Mouse (Mus musculus) lung, postnatal 0 days (tissue): ENCODE results near the gene Tgfbr2. TPM values are rescaled to one million over a fixed set of nuclear protein-coding genes. Genes with fewer than 3 reads are reported as not detected.
"Not testable (repeated sequence)": the region's sequence is repeated elsewhere in the genome, so short reads cannot be mapped to it uniquely, and the experiment has no call there.

Source experiments
- ATAC-seq: fragments of 200-750 bp; cut with Nextera tagmentation; 2 replicates; pipeline ENCODE4 v1.8.0; 2017; ENCODE audit warnings: moderate library complexity
- DNase-seq: peaks from one replicate; pipeline ENCODE4 v3.0.0-alpha.2; 2016; ENCODE audit warnings: low spot score
- H3K27ac ChIP-seq: fragments of 300-500 bp; sonication (generic); 2 replicates; pipeline ENCODE4 v1.5.1; 2014; ENCODE audit warnings: antibody characterized with exemption, mild to moderate bottlenecking, low read length, mixed read lengths
- H3K27me3 ChIP-seq: fragments of 300-500 bp; sonication (generic); replicated peaks from 2 replicates; pipeline ENCODE4 v1.6.1; 2014; ENCODE audit warnings: low read length, mixed read lengths; ENCODE audit not compliant: insufficient read depth
- H3K36me3 ChIP-seq: fragments of 300-500 bp; sonication (generic); 2 replicates; pipeline ENCODE4 v1.6.1; 2014; ENCODE audit warnings: low read length, mixed read lengths; ENCODE audit not compliant: insufficient read depth
- H3K4me1 ChIP-seq: fragments of 300-500 bp; sonication (generic); 2 replicates; pipeline ENCODE4 v1.6.1; 2014; ENCODE audit warnings: antibody characterized with exemption, low read depth, low read length, mixed read lengths; ENCODE audit not compliant: insufficient read depth
- H3K4me2 ChIP-seq: fragments of 300-500 bp; sonication (generic); replicated peaks from 2 replicates; pipeline ENCODE4 v1.6.1; 2014; ENCODE audit warnings: low read depth, mild to moderate bottlenecking, low read length, moderate library complexity, mixed read lengths
- H3K4me3 ChIP-seq: fragments of 300-500 bp; sonication (generic); 2 replicates; pipeline ENCODE4 v1.5.1; 2014; ENCODE audit warnings: low read depth, low read length
- H3K9ac ChIP-seq: fragments of 300-500 bp; sonication (generic); replicated peaks from 2 replicates; pipeline ENCODE4 v1.6.1; 2014; ENCODE audit warnings: low read depth, mild to moderate bottlenecking
- H3K9me3 ChIP-seq: fragments of 300-500 bp; sonication (generic); 2 replicates; pipeline ENCODE4 v1.6.1; 2016; ENCODE audit warnings: low read length, mixed read lengths
- CTCF ChIP-seq: IDR thresholded peaks from 2 replicates; pipeline ENCODE4 v1.5.1; 2016; ENCODE audit warnings: antibody characterized with exemption, mild to moderate bottlenecking
- EP300 ChIP-seq: IDR thresholded peaks from 2 replicates; pipeline ENCODE4 v1.6.1; 2016; ENCODE audit warnings: antibody characterized with exemption, mild to moderate bottlenecking, control low read depth
- WGBS: fragments of 180-500 bp; shearing (Covaris S2); extraction: QIAGEN DNeasy Blood & Tissue Kit; methylation state at CpG from one replicate; pipeline ENCODE4 v1.1.7; 2014; 5-methylcytosine and 5-hydroxymethylcytosine counted together
- polyA plus RNA-seq: library from polyadenylated mRNA; unstranded; fragments of >200 nt; fragmentation: Nextera tagmentation; extraction: Ambion mirVana; gene quantifications from 2 replicates; pipeline ENCODE4 v1.2.1, GENCODE M21; 2015

Tgfbr2 gene
- polyA plus RNA-seq, 1 experiment from 2014 or later = 68.0 TPM

- TF ChIP-seq CTCF = no peak
- TF ChIP-seq EP300 = no peak
- Histone ChIP-seq H3K9me3 (no peaks in the 10 kb centered on the region), H3K36me3 (no peaks in the 10 kb centered on the region), H3K4me3 (no peak overlapping the region), H3K4me2 (no peak overlapping the region), H3K4me1 (no peaks in the 10 kb centered on the region), H3K27me3 (no peaks in the 10 kb centered on the region), H3K27ac (no peak overlapping the region), H3K9ac (no peak overlapping the region)
- WGBS = 79% methylated on average over 4 of the region's 4 CpGs
- DNase-seq = no peak
- ATAC-seq = no peak
Measured at GRCm38 (mm10) chr9:116058475-116058874, 116.7 kb downstream of the Tgfbr2 start.

GRCm38 (mm10) chr9:116053976-116054375, 121.2 kb downstream of the Tgfbr2 start:
- H3K4me1 ChIP-seq = no peaks in the 10 kb centered on the region
- no peaks in the 10 kb centered on the region for H3K27me3 ChIP-seq
- ATAC-seq = no peak
- TF ChIP-seq CTCF (no peak), EP300 (no peak)
- no peak overlapping the region for H3K27ac ChIP-seq
- no peaks in the 10 kb centered on the region for H3K36me3 ChIP-seq
- no peak for DNase-seq
- no peak overlapping the region for H3K4me3 ChIP-seq
- H3K9me3 ChIP-seq = no peaks in the 10 kb centered on the region
- WGBS = 36% methylated on average over 8 of the region's 8 CpGs
- H3K4me2 ChIP-seq = no peak overlapping the region
- H3K9ac ChIP-seq = no peak overlapping the region

- no peaks in the 10 kb centered on the region for H3K9me3 ChIP-seq
- H3K4me2 ChIP-seq = no peak overlapping the region
- no peak overlapping the region for H3K27ac ChIP-seq
- H3K4me3 ChIP-seq = no peak overlapping the region
- ATAC-seq = no peak
- H3K27me3 ChIP-seq = no peaks in the 10 kb centered on the region
- TF ChIP-seq EP300 (no peak), CTCF (no peak; the same call in 1 of the 2 replicates)
- no peaks in the 10 kb centered on the region for H3K4me1 ChIP-seq
- WGBS = 85% methylated on average over 1 of the region's 1 CpGs
- no peaks in the 10 kb centered on the region for H3K36me3 ChIP-seq
- no peak for DNase-seq
- no peak overlapping the region for H3K9ac ChIP-seq
Measured at GRCm38 (mm10) chr9:116049985-116050384, 125.2 kb downstream of the Tgfbr2 start.

DNA sequence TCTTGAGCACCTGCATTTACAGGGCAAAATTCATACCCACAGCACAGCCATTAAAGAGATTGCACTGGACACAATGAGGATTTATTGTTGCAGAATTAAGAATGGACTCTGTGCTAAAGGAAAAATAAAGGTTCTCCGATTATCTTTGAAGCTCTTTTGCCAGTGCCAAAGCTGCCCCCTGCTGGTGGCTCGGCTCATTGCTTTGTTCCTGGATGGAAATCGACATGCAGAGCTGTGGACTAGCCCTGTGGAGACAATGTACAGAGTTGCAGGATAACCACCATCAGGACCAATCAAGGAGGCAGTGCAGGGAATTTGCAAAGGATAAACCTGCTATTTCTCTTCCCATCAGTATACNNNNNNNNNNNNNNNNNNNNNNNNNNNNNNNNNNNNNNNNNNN, 133.4 kb downstream of the Tgfbr2 start:
- Histone ChIP-seq H3K4me3 (no peak overlapping the region), H3K27ac (no peak overlapping the region), H3K27me3 (no peaks in the 10 kb centered on the region), H3K9ac (no peak overlapping the region), H3K9me3 (no peaks in the 10 kb centered on the region), H3K36me3 (no peaks in the 10 kb centered on the region), H3K4me2 (no peak overlapping the region), H3K4me1 (no peaks in the 10 kb centered on the region)
- peak; percentile 90 for TF ChIP-seq CTCF
- no peak for TF ChIP-seq EP300
- peak; percentile 65 for DNase-seq
- no peak for ATAC-seq
- 8% methylated on average over 3 of the region's 3 CpGs for WGBS

DNA sequence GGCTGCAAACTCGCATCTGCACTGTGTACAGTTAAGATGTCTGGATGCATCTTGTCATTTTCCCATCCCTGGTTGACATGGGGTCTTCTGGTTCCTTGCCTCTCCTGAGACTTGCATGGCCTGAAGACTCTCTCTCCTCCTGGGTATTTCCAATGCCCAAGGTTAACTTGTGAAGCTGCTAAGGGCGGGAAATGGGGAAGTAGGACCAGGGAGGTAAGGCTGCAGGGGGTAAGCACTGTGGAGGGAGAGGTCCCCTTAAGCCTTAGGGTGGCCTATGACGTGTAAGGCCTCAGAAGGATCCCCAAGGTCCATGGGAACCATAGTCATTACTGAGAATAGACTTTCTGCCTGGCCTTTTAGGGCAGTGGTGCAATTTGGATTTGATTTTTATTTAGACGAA, 133.8 kb downstream of the Tgfbr2 start:
- no peak overlapping the region for H3K9ac ChIP-seq

DNA sequence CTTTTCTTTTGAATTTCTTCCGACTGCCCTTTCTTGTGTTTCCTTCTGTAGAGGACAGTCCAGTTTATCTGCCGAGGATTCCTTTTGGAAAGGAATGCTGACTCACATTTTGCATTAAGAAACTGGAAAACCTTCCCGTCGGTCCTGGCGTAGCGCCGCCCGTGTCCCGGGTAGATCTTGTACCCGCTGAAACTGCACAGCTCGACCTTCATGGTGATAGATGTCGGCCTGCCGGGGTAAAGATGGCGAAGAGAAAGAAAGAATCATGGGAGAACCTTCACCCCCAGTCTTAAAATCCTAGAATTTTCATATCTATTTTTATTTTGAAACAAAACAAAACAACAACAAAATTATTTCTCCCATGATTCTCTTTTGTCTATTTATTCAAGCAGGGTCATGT, 134.3 kb downstream of the Tgfbr2 start:
- not testable (repeated sequence) for H3K4me1 ChIP-seq, ATAC-seq, H3K27ac ChIP-seq, H3K4me3 ChIP-seq, H3K4me2 ChIP-seq, H3K9ac ChIP-seq, H3K9me3 ChIP-seq, H3K27me3 ChIP-seq, DNase-seq, H3K36me3 ChIP-seq
- WGBS = 93% methylated on average over 14 of the region's 14 CpGs

More for the DNA sequence above, 133.8 kb downstream of the Tgfbr2 start:
- Histone ChIP-seq H3K27ac (no peak overlapping the region), H3K4me1 (no peaks in the 10 kb centered on the region), H3K27me3 (no peaks in the 10 kb centered on the region), H3K4me3 (no peak overlapping the region), H3K9me3 (no peaks in the 10 kb centered on the region), H3K36me3 (no peaks in the 10 kb centered on the region), H3K4me2 (no peak overlapping the region)
- no peak for ATAC-seq
- 75% methylated on average over 4 of the region's 4 CpGs for WGBS
- no peak for DNase-seq
- TF ChIP-seq CTCF (no peak), EP300 (no peak)

GRCm38 (mm10) chr9:116039981-116040380, 135.2 kb downstream of the Tgfbr2 start:
- H3K9me3 ChIP-seq = no peaks in the 10 kb centered on the region
- H3K4me2 ChIP-seq = no peak overlapping the region
- TF ChIP-seq EP300 (no peak), CTCF (no peak)
- no peak overlapping the region for H3K9ac ChIP-seq
- H3K27me3 ChIP-seq = no peaks in the 10 kb centered on the region
- DNase-seq (no peak), ATAC-seq (no peak)
- no peaks in the 10 kb centered on the region for H3K4me1 ChIP-seq
- no peaks in the 10 kb centered on the region for H3K36me3 ChIP-seq
- no peak overlapping the region for H3K27ac ChIP-seq
- WGBS = 78% methylated on average over 4 of the region's 4 CpGs
- no peak overlapping the region for H3K4me3 ChIP-seq
